Mouse (Mus musculus) B cell, adult 2 months (primary cell): Measurements from ENCODE around the gene Nuak1.
A peak's percentile ranks its signal among the peaks of the same experiment; 100 is the strongest.
"Not testable (repeated sequence)": the region's sequence is repeated elsewhere in the genome, so short reads cannot be mapped to it uniquely, and the experiment has no call there.

Experiments
- DNase-seq, 2 experiments: peaks; one replicate each; pipeline ENCODE4 v3.0.0; 2022

Gene Nuak1

GRCm38 (mm10) chr10:84440541-84441433 is at the start of gene Nuak1:
Gene Nuak1 (minus strand): TSS chr10:84440597.
- DNase-seq, result peak; percentile 78 to 80

DNA sequence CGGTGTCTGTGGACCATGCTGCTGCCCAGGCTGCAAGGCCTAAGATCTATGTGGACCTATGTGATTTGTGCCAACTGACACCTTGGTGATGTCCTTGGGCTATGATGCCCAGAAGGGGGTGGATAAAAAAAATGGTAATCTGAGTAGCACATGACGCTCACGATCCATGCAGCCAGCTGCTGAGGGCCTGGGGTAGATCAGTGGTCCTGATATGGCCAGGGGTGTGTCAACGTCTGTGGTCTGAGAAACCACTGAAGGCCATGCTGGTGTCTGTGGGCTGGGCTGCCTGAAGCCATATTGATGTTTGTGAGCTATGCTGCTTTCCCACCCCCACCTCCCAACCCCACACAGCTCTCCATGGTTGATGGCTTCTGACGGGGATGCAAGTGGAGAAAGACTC is 49.7 kb upstream of the Nuak1 start:
- DNase-seq, result no peak

DNA sequence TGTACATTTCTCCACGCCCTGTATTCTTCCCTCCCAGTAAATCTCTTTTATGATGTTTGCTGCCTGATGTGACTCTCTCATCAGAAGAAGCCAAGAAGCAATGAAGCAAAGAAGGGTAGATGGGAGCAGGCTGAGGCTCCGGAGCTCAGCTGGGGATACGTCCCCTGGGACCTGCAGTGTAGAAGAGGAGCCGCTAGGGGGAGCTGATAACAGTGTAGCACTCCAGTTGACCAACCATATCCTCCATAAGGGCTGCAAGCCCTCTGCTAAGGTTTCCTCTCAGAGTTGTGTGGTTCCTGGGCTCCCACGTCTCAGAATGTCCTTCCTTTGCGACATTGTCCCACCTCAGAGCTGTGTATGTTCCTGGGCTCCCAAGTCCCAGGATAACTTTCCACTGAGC is 47.9 kb upstream of the Nuak1 start:
- peak; percentile 76 to 80 for DNase-seq

- no peak for DNase-seq
Measured at GRCm38 (mm10) chr10:84484661-84485060, 44.3 kb upstream of the Nuak1 start.

- no peak for DNase-seq
Measured at GRCm38 (mm10) chr10:84483553-84483952, 43.2 kb upstream of the Nuak1 start.

DNA sequence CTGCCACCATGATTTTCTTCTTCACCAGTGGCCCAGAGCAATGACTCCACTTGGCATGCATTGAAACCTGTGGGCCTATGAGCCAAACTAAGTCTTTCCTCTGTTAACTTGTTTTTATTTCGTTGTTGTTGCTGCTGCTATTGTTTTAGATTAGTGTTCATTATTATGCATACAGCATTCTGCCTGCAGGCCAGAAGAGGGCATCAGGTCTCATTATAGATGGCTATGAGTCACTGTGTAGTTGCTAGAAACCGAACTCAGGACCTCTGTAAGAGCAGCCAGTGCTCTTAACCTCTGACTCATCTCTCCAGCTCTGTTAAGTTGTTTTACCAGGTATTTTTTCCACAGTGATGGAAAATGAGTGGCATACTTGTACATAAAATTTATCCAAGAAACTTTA is 42.7 kb upstream of the Nuak1 start:
- DNase-seq, result no peak

DNA sequence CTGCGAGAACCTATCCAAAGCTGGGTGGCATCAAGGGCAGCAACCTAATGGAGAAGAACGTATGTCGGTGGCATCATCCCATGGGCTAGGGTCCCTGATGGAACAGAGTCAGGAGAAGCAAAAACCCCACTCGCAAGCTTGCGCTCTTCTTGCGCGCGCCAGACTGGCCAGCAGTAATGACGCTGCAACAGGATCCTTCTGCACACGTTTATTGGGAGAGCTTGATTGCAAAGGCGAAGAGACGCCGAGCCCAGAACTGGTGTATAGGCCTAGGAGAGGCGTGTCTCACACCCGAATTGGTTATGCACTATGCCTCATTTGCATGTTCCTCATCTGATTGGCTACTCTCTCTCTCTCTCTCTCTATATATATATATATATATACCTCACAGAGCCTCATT is 42.0 kb upstream of the Nuak1 start:
- DNase-seq, result not testable (repeated sequence)

DNA sequence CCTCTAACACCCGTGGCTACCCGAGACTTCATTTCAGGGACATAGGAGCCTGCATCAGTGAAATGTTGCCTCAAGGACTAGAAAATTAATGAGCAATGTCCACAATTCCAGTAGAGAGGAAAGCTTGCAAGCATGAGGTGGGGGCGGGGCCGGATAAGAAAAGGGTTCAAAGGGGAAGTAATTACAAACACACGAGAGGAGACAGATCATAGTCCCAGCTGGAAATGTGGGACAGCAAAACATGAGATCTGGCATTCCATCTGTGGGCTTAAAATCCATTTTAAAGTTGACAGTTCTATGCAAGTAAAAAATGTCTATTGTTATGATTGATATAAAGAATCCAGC is 40.9 kb upstream of the Nuak1 start:
- no peak for DNase-seq

DNA sequence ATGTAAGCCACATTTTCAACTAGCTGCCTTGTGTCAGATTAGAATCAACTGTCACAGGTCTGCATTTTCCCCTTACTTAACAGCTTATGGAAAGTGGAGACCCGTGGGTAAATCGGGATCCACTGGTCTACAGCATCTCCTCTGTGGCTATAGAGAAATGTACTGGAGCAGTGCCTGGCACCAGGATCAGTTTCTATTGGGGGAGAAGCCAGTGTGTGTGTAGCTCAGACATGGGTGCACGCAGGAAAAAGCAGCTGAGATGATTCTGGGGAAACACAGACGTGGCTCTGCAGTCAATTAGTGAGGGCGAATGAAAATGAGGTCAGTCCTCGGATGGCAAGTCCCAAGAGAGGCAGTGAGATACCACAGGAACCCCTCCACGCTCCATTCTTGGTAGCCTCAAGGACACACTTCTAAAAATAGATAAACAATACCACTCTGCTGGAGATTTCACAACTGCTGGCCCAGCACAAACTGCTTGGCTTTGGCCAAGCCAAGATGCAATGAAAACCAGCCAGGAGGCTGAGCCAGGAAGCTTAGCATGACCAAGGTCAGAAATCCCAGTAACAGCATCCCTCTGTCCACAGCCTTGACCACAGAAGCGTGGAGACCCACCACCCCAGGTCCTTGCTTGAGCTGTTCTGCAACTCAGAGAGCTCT is 40.4 kb upstream of the Nuak1 start:
- DNase-seq, result no peak

- DNase-seq, result no peak
Measured at GRCm38 (mm10) chr10:84480146-84480545, 39.7 kb upstream of the Nuak1 start.

DNA sequence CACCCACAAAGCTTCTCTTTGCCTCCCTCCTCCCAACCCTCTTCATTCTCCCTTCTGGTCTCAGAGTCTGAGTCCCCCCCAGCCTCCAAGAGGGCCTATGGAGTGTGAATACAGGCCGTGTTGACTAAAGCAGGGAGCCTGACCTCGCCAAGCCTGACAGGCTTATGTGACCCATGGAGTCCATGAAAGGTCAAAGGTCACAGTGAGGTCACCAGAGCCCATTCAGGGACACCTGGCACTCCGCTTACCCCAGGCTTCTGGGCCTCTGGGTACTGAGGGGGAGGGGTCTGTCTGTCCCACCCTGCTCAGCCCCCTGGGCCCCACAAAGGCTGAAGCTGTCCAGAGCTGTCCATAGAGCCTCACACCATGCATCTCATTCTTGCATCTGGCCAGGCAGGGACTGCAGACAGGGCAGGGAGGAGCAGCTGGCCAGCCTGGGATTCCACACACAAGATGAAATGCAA is 37.2 kb upstream of the Nuak1 start:
- no peak for DNase-seq

GRCm38 (mm10) chr10:84477045-84477612 is 36.7 kb upstream of the Nuak1 start:
- DNase-seq, result no peak

DNA sequence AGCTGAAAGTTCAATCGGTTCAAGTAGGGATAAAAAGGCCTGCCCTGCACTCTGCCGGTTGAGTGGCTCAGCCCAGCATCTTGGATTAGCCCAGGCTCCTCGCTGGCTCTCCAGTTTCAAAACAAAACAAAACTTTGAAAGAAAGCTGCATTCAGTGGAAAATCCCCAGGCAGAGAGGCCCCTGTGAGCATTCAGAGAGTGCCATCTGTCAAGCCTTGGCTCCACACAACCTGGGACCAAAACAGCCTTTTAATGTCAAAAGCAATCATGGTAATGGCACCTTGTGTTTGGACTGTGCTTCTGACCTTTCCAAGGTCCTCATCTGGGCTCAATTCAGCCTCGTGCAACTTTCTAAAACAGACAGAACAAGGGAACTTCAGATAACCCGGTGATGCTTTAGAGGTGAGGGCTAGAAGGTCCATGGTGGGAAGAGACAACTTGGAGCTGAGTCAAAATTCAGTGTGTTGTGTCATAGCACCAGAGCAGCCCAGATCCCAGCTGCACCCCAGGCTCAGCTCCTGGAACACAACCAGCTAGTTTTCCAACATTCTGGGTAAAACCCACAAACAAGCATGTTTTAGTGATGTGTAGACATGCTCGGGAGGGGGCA is 27.3 kb upstream of the Nuak1 start:
- no peak for DNase-seq

- DNase-seq, result no peak
Measured at GRCm38 (mm10) chr10:84465511-84465910, 25.1 kb upstream of the Nuak1 start.

- no peak for DNase-seq
Measured at GRCm38 (mm10) chr10:84460420-84461101, 20.2 kb upstream of the Nuak1 start.

DNA sequence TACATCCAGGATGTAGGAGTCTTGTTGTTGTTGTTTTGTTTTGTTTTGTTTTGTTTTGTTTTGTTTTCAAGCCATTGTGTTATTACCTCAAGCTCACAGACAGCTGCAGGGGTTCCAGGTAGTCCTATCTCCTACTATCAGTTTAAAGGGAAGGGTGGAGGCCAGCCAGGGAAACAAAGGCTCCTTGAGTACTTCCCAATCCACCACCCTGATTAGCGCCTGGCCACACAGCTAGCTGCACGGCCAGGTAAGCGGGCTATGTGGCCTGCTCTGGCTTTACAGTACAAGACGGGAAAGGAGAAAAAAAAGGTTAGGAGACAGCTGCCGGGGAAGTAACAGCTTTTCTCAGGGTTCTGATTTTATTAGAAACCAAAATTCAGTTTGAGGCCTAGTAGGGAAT is 17.7 kb upstream of the Nuak1 start:
- no peak for DNase-seq

DNA sequence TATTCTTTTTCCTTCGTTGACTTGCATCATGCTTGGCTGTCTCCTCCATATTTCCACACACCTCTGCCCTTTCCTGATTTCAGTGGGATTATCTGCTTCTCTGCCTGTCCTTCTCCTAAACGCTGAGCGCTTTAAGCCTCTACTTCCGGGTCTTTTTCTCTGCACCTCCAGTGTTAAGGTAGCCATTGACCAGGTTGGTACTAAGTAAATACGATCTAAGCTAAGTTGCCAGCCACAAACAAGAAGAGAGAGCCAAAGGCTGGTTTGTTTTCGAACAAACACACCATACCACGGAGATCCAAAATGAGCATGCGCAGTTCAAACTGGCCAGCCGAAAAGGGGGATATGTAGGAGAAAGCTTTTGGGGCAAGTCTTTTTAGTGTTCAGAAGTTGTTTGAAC is 17.1 kb upstream of the Nuak1 start:
- no peak for DNase-seq

- no peak for DNase-seq
Measured at GRCm38 (mm10) chr10:84456632-84457320, 16.4 kb upstream of the Nuak1 start.

GRCm38 (mm10) chr10:84451883-84452282 is 11.5 kb upstream of the Nuak1 start:
- no peak for DNase-seq

DNA sequence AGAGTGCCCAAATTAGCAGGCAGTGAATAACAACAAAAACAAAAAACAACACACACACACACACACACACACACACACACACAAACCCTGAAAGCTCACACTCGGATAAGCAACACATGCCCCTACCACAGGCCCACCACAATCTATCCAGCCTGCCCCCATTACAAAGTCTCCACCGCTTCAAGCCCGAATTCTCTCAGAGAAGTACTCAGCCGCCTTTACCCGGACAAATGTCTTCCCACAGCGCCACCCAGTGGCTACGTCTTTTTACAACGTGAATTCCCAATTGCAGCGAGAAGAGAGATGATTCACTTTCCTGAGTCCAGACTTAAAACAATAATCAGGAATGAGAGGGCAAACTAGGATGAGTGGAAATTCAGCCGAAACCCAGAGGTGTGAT is 10.3 kb upstream of the Nuak1 start:
- peak; percentile 83 for DNase-seq

- DNase-seq, result no peak
Measured at GRCm38 (mm10) chr10:84449733-84450132, 9.3 kb upstream of the Nuak1 start.

GRCm38 (mm10) chr10:84447411-84447821 is 7.0 kb upstream of the Nuak1 start:
- DNase-seq, result no peak
